ENCODE assay signal across 19 mouse cellular contexts in the genomic region with DNA sequence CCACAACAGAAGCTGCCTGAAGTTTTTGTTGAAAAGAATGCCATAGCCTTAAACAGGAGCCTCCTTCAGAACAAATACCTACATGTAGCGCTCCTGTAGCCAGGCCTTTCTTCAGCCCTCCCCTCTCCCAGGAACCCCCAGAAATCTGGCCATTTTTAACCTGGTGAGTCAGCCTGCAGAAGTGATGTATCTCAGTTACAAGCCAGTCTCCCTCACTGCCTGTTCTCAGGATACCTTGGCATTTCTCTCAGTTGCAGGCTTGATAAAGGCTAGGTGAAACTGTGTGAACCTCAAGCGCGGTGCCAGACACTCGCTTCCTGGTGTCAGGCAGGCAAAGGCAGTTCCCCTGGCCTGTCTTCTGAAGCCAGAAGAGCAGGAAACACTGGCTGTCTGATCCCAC.
A peak's percentile ranks its signal among the peaks of the same experiment; 100 is the strongest.
DNase-seq lines count a peak whose midpoint lies in the region; ATAC-seq and TF ChIP-seq lines count a peak whose summit lies in the region.
"Had no signal": no experiment of that assay in that cellular context is flagged by ENCODE, and none has a peak within 500 bp of the region (broad histone marks: within the 10 kb centered on the region; RNA-seq: fewer than 3 reads in every experiment).

No protein-coding gene starts in this region.

- H3K4me3 ChIP-seq in heart, embryonic 16.5 days (ENCODE audit: low read length) = no peak overlapping the region
- no peak overlapping the region for H3K4me3 ChIP-seq in stomach, embryonic 14.5 days (ENCODE audit: low read depth, low read length)
- H3K4me3 ChIP-seq in stomach, postnatal 0 days (ENCODE audit: low read depth, low read length) = no peak overlapping the region
- H3K4me3 ChIP-seq in midbrain, embryonic 15.5 days = no peak overlapping the region
- no peak overlapping the region for H3K4me3 ChIP-seq in midbrain, embryonic 14.5 days (replicated peaks; ENCODE audit: low read depth, low read length)
- H3K4me3 ChIP-seq: forebrain, embryonic 13.5 days; intestine, embryonic 15.5 days had no signal

- H3K9ac ChIP-seq in heart, embryonic 16.5 days (ENCODE audit: low read length) = no peak overlapping the region
- no peak overlapping the region for H3K9ac ChIP-seq in stomach, embryonic 14.5 days (replicated peaks; ENCODE audit: low read depth, low read length)
- H3K9ac ChIP-seq in stomach, postnatal 0 days (ENCODE audit: low read length) = no peak overlapping the region
- H3K9ac ChIP-seq in midbrain, embryonic 15.5 days = no peak overlapping the region
- no peak overlapping the region for H3K9ac ChIP-seq in midbrain, embryonic 14.5 days (replicated peaks; ENCODE audit: low read length)
- H3K9ac ChIP-seq: forebrain, embryonic 13.5 days; hindbrain, embryonic 14.5 days; intestine, embryonic 15.5 days had no signal

- H3K27ac ChIP-seq in heart, embryonic 16.5 days (ENCODE audit: low read length) = peak overlapping the region; percentile 37
- H3K27ac ChIP-seq in stomach, embryonic 14.5 days (ENCODE audit: low read length) = peak overlapping the region; percentile 39; the same call in 1 of the 2 replicates
- H3K27ac ChIP-seq in stomach, postnatal 0 days (replicated peaks) = no peak overlapping the region; the same call in 1 of the 2 replicates
- H3K27ac ChIP-seq in midbrain, embryonic 15.5 days = no peak overlapping the region
- H3K27ac ChIP-seq in midbrain, embryonic 14.5 days (replicated peaks; ENCODE audit: low read depth, low read length) = no peak overlapping the region
- H3K27ac ChIP-seq: forebrain, embryonic 13.5 days; hindbrain, embryonic 14.5 days; intestine, embryonic 15.5 days had no signal

- H3K4me2 ChIP-seq in heart, embryonic 16.5 days (ENCODE audit: low read depth, low read length) = no peak overlapping the region
- no peak overlapping the region for H3K4me2 ChIP-seq in stomach, embryonic 14.5 days (replicated peaks; ENCODE audit: low read depth, low read length)
- H3K4me2 ChIP-seq in stomach, postnatal 0 days (replicated peaks; ENCODE audit: low read depth) = no peak overlapping the region
- H3K4me2 ChIP-seq in midbrain, embryonic 15.5 days = no peak overlapping the region
- no peak overlapping the region for H3K4me2 ChIP-seq in midbrain, embryonic 14.5 days (ENCODE audit: low read length)
- H3K4me2 ChIP-seq: forebrain, embryonic 13.5 days; hindbrain, embryonic 14.5 days; intestine, embryonic 15.5 days had no signal

- H3K36me3 ChIP-seq in heart, embryonic 16.5 days (ENCODE audit: control insufficient read depth, insufficient read depth) = peaks cover 6% of the 10 kb centered on the region; the same call in 1 of the 2 replicates
- no peaks in the 10 kb centered on the region; the same call in 1 of the 2 replicates for H3K36me3 ChIP-seq in stomach, embryonic 14.5 days (ENCODE audit: control insufficient read depth, insufficient read depth, low read length)
- no peaks in the 10 kb centered on the region; the same call in 1 of the 2 replicates for H3K36me3 ChIP-seq in stomach, postnatal 0 days (ENCODE audit: control insufficient read depth, insufficient read depth, low read length)
- H3K36me3 ChIP-seq in midbrain, embryonic 15.5 days (replicated peaks) = no peaks in the 10 kb centered on the region
- no peaks in the 10 kb centered on the region for H3K36me3 ChIP-seq in midbrain, embryonic 14.5 days (ENCODE audit: control insufficient read depth, insufficient read depth, low read length)
- H3K36me3 ChIP-seq: G1E; intestine, embryonic 15.5 days had no signal

- WGBS in heart, embryonic 16.5 days = 39% methylated on average over 4 of the region's 4 CpGs
- 73% methylated on average over 4 of the region's 4 CpGs for WGBS in stomach, embryonic 14.5 days
- WGBS in stomach, postnatal 0 days = 62% methylated on average over 4 of the region's 4 CpGs
- 88% methylated on average over 4 of the region's 4 CpGs for WGBS in midbrain, embryonic 15.5 days
- WGBS in midbrain, embryonic 14.5 days = 94% methylated on average over 4 of the region's 4 CpGs

- no peak for DNase-seq in frontal cortex, postnatal 10 days (ENCODE audit: low spot score in 2 of 2)
- DNase-seq in heart, adult 8-10 months (ENCODE audit: low spot score) = no peak
- no peak for DNase-seq in stomach, postnatal 0 days (ENCODE audit: low spot score)
- no peak for DNase-seq in midbrain, embryonic 14.5 days
- DNase-seq: cerebellum, adult 9-10 months; layer of hippocampus, postnatal 36 days; left cerebral cortex, postnatal 4 days; lung, postnatal 14 days; right cerebral cortex, postnatal 14 days; thymus, postnatal 36 days had no signal

- TF ChIP-seq EP300 in stomach, postnatal 0 days (optimal IDR thresholded peaks at IDR 0.05) = no peak

- H3K27me3 ChIP-seq in heart, embryonic 16.5 days (ENCODE audit: control insufficient read depth, insufficient read depth, low read length) = no peaks in the 10 kb centered on the region
- no peaks in the 10 kb centered on the region for H3K27me3 ChIP-seq in stomach, embryonic 14.5 days (ENCODE audit: control insufficient read depth, insufficient read depth, low read length)
- H3K27me3 ChIP-seq in stomach, postnatal 0 days (ENCODE audit: control insufficient read depth, insufficient read depth, low read length) = no peaks in the 10 kb centered on the region
- peaks cover 5% of the 10 kb centered on the region; the same call in 1 of the 2 replicates for H3K27me3 ChIP-seq in midbrain, embryonic 15.5 days (replicated peaks)
- H3K27me3 ChIP-seq in midbrain, embryonic 14.5 days (ENCODE audit: control insufficient read depth, insufficient read depth, low read length) = no peaks in the 10 kb centered on the region
- H3K27me3 ChIP-seq: intestine, embryonic 15.5 days had no signal

- ATAC-seq in frontal cortex, adult (ENCODE audit: low TSS enrichment) = peak; percentile 51
- ATAC-seq in heart, embryonic 16.5 days (replicated peaks; ENCODE audit: extremely low read depth, insufficient read depth, low FRiP score) = peak; percentile 53
- no peak for ATAC-seq in stomach, embryonic 14.5 days (ENCODE audit: insufficient number of reproducible peaks, insufficient read depth, low FRiP score, low read depth)
- no peak for ATAC-seq in stomach, postnatal 0 days (ENCODE audit: low FRiP score, low TSS enrichment)
- no peak for ATAC-seq in midbrain, embryonic 15.5 days (replicated peaks)
- ATAC-seq in midbrain, embryonic 14.5 days (ENCODE audit: low FRiP score, low TSS enrichment) = no peak
- ATAC-seq: CD4-positive, CD25-positive, alpha-beta regulatory T cell, adult 4 months; forebrain, embryonic 13.5 days; intestine, embryonic 15.5 days had no signal

- no peaks in the 10 kb centered on the region for H3K9me3 ChIP-seq in heart, embryonic 16.5 days (replicated peaks; ENCODE audit: control insufficient read depth, low read length)
- H3K9me3 ChIP-seq in stomach, embryonic 14.5 days (ENCODE audit: control insufficient read depth, low read depth, low read length) = no peaks in the 10 kb centered on the region
- H3K9me3 ChIP-seq in stomach, postnatal 0 days (ENCODE audit: control insufficient read depth, low read length) = no peaks in the 10 kb centered on the region
- H3K9me3 ChIP-seq in midbrain, embryonic 15.5 days = no peaks in the 10 kb centered on the region
- no peaks in the 10 kb centered on the region for H3K9me3 ChIP-seq in midbrain, embryonic 14.5 days (ENCODE audit: control insufficient read depth, low read length)
- H3K9me3 ChIP-seq: forebrain, embryonic 13.5 days; intestine, embryonic 15.5 days had no signal

- no peak for TF ChIP-seq CTCF in stomach, postnatal 0 days (IDR thresholded peaks at IDR 0.05; ENCODE audit: low read depth)

- H3K4me1 ChIP-seq in heart, embryonic 16.5 days (ENCODE audit: control insufficient read depth, insufficient read depth, low read length) = peaks cover 30% of the 10 kb centered on the region
- peaks cover 22% of the 10 kb centered on the region for H3K4me1 ChIP-seq in stomach, embryonic 14.5 days (ENCODE audit: control insufficient read depth, insufficient read depth, low read length)
- peaks cover 6% of the 10 kb centered on the region; the same call in 1 of the 2 replicates for H3K4me1 ChIP-seq in stomach, postnatal 0 days (replicated peaks; ENCODE audit: control insufficient read depth, insufficient read depth)
- H3K4me1 ChIP-seq in midbrain, embryonic 15.5 days = peaks cover under 1% of the 10 kb centered on the region; the same call in 1 of the 2 replicates
- peaks cover 3% of the 10 kb centered on the region; the same call in 1 of the 2 replicates for H3K4me1 ChIP-seq in midbrain, embryonic 14.5 days (ENCODE audit: control insufficient read depth, insufficient read depth, low read length)
- H3K4me1 ChIP-seq: forebrain, embryonic 13.5 days had no signal

Comparison
In these comparisons a context has a peak if more than half of its experiments do, and no peak if none do; other contexts are left out.
1. H3K27ac ChIP-seq: peak in heart, embryonic 16.5 days (single experiment) and stomach, embryonic 14.5 days (single experiment); none in stomach, postnatal 0 days (single experiment), midbrain, embryonic 15.5 days (single experiment) and midbrain, embryonic 14.5 days (single experiment).
2. ATAC-seq: peak in frontal cortex, adult (single experiment) and heart, embryonic 16.5 days (single experiment); none in stomach, embryonic 14.5 days (single experiment), stomach, postnatal 0 days (single experiment), midbrain, embryonic 15.5 days (single experiment) and midbrain, embryonic 14.5 days (single experiment).